Comparison of ENCODE assay signal across 8 mouse cellular contexts in genomic region chr8:76067721-76068120, GRCm38 (mm10).
DNase-seq lines count a peak whose midpoint lies in the region; ATAC-seq lines count a peak whose summit lies in the region.

No protein-coding gene starts in this region.

- H3K9me3 ChIP-seq in heart, embryonic 12.5 days (replicated peaks) = no peaks in the 10 kb centered on the region
- no peaks in the 10 kb centered on the region for H3K9me3 ChIP-seq in midbrain, embryonic 11.5 days (ENCODE audit: control insufficient read depth, low read length)
- no peaks in the 10 kb centered on the region for H3K9me3 ChIP-seq in midbrain, embryonic 10.5 days (replicated peaks)

- no peak overlapping the region for H3K4me2 ChIP-seq in heart, embryonic 12.5 days
- no peak overlapping the region for H3K4me2 ChIP-seq in midbrain, embryonic 11.5 days

- no peak overlapping the region for H3K9ac ChIP-seq in heart, embryonic 12.5 days
- H3K9ac ChIP-seq in midbrain, embryonic 11.5 days (ENCODE audit: low read length) = no peak overlapping the region

- DNase-seq in heart, adult 18-20 months = peak; percentile 2 to 46
- peak; percentile 85 for DNase-seq in midbrain, embryonic 11.5 days (ENCODE audit: low spot score, missing footprints)
- no peak for DNase-seq in midbrain, embryonic 10.5 days (ENCODE audit: low spot score)
- peak; percentile 7 for DNase-seq in c-Kit-positive CD71-positive TER-119-negative erythroid progenitor cells, embryonic 14.5 days (ENCODE audit: low read depth)
- peak; percentile 53 for DNase-seq in mesoderm, embryonic 11.5 days (ENCODE audit: low read depth, low spot score)
- no peak for DNase-seq in frontal cortex, postnatal 25 days (ENCODE audit: low spot score in 2 of 2)

- WGBS in heart, embryonic 12.5 days = 14% methylated on average over 2 of the region's 2 CpGs
- WGBS in midbrain, embryonic 11.5 days = 6% methylated on average over 2 of the region's 2 CpGs
- WGBS in midbrain, embryonic 10.5 days = 13% methylated on average over 2 of the region's 2 CpGs

- no peak overlapping the region for H3K4me3 ChIP-seq in heart, embryonic 12.5 days
- no peak overlapping the region for H3K4me3 ChIP-seq in midbrain, embryonic 11.5 days (ENCODE audit: low read depth, low read length)
- no peak overlapping the region for H3K4me3 ChIP-seq in midbrain, embryonic 10.5 days

- no peaks in the 10 kb centered on the region for H3K27me3 ChIP-seq in heart, embryonic 12.5 days (replicated peaks)
- H3K27me3 ChIP-seq in midbrain, embryonic 11.5 days (ENCODE audit: control insufficient read depth, insufficient read depth, low read length) = no peaks in the 10 kb centered on the region
- no peaks in the 10 kb centered on the region for H3K27me3 ChIP-seq in midbrain, embryonic 10.5 days (ENCODE audit: low read depth, poor library complexity, severe bottlenecking)

- no peak overlapping the region for H3K27ac ChIP-seq in heart, embryonic 12.5 days (ENCODE audit: poor library complexity, severe bottlenecking)
- no peak overlapping the region for H3K27ac ChIP-seq in midbrain, embryonic 11.5 days (ENCODE audit: low read depth, low read length)
- no peak overlapping the region for H3K27ac ChIP-seq in midbrain, embryonic 10.5 days (replicated peaks)

- no peaks in the 10 kb centered on the region for H3K36me3 ChIP-seq in heart, embryonic 12.5 days
- no peaks in the 10 kb centered on the region for H3K36me3 ChIP-seq in midbrain, embryonic 11.5 days (ENCODE audit: control insufficient read depth, insufficient read depth, low read length)
- no peaks in the 10 kb centered on the region for H3K36me3 ChIP-seq in midbrain, embryonic 10.5 days

- ATAC-seq in heart, embryonic 12.5 days (ENCODE audit: insufficient number of reproducible peaks, low FRiP score) = no peak
- peak; percentile 75; the same call in 1 of the 2 replicates for ATAC-seq in midbrain, embryonic 11.5 days (ENCODE audit: low FRiP score)
- no peak for ATAC-seq in erythroid progenitor cell, adult 5-6 weeks (replicated peaks; ENCODE audit: low FRiP score, poor library complexity, severe bottlenecking)

- no peaks in the 10 kb centered on the region for H3K4me1 ChIP-seq in heart, embryonic 12.5 days (replicated peaks)
- H3K4me1 ChIP-seq in midbrain, embryonic 11.5 days (ENCODE audit: control insufficient read depth, insufficient read depth, low read length) = no peaks in the 10 kb centered on the region
- no peaks in the 10 kb centered on the region for H3K4me1 ChIP-seq in midbrain, embryonic 10.5 days

Comparison
In these comparisons a context has a peak if more than half of its experiments do, and no peak if none do; other contexts are left out.
1. DNase-seq: peak in heart, adult 18-20 months (2 of 2), midbrain, embryonic 11.5 days (single experiment), c-Kit-positive CD71-positive TER-119-negative erythroid progenitor cells, embryonic 14.5 days (single experiment) and mesoderm, embryonic 11.5 days (single experiment); none in midbrain, embryonic 10.5 days (single experiment) and frontal cortex, postnatal 25 days (0 of 2).